In genomic region chr4:152870046-152870445, GRCm38 (mm10) we compare ENCODE assay signal across 14 mouse cellular contexts.
"Had no signal": no experiment of that assay in that cellular context is flagged by ENCODE, and none has a peak within 500 bp of the region (broad histone marks: within the 10 kb centered on the region; RNA-seq: fewer than 3 reads in every experiment).

No protein-coding gene starts in this region.

- H3K4me3 ChIP-seq: intestine, embryonic 15.5 days; limb, embryonic 12.5 days; lung, embryonic 15.5 days; megakaryocyte, embryonic 14.5 days; midbrain, embryonic 15.5 days; neural tube, embryonic 12.5 days had no signal

- H3K36me3 ChIP-seq: intestine, embryonic 15.5 days; limb, embryonic 12.5 days; lung, embryonic 15.5 days; midbrain, embryonic 15.5 days; neural tube, embryonic 12.5 days had no signal

- H3K4me2 ChIP-seq: intestine, embryonic 15.5 days; limb, embryonic 12.5 days; lung, embryonic 15.5 days; midbrain, embryonic 11.5 days; midbrain, embryonic 15.5 days; neural tube, embryonic 12.5 days had no signal

- H3K27me3 ChIP-seq: intestine, embryonic 15.5 days; limb, embryonic 12.5 days; lung, embryonic 15.5 days; megakaryocyte, embryonic 14.5 days; midbrain, embryonic 15.5 days; neural tube, embryonic 12.5 days had no signal

- H3K9ac ChIP-seq: intestine, embryonic 15.5 days; limb, embryonic 12.5 days; lung, embryonic 15.5 days; midbrain, embryonic 15.5 days; neural tube, embryonic 12.5 days had no signal

- H3K4me1 ChIP-seq: intestine, embryonic 15.5 days; limb, embryonic 12.5 days; lung, embryonic 15.5 days; megakaryocyte, embryonic 14.5 days; midbrain, embryonic 15.5 days; neural tube, embryonic 12.5 days had no signal

- DNase-seq: kidney, adult 18-20 months; kidney, postnatal 14 days; layer of hippocampus, postnatal 36 days; lung, postnatal 14 days; thymus, postnatal 4 days had no signal

- ATAC-seq: intestine, embryonic 15.5 days; midbrain, embryonic 15.5 days had no signal

- H3K9me3 ChIP-seq: intestine, embryonic 15.5 days; limb, embryonic 12.5 days; lung, embryonic 15.5 days; midbrain, embryonic 15.5 days; neural tube, embryonic 12.5 days had no signal

- H3K27ac ChIP-seq: intestine, embryonic 15.5 days; limb, embryonic 12.5 days; lung, embryonic 15.5 days; macrophage; midbrain, embryonic 15.5 days; neural tube, embryonic 12.5 days; stomach, postnatal 0 days had no signal
